Mouse (Mus musculus): ENCODE data around the gene Gm13694. TPM values are rescaled to one million over a fixed set of nuclear protein-coding genes. Genes with fewer than 3 reads are reported as not detected.

Gene Gm13694
- not detected in 2 replicates for polyA plus RNA-seq (2012; rRNA removed)

DNA sequence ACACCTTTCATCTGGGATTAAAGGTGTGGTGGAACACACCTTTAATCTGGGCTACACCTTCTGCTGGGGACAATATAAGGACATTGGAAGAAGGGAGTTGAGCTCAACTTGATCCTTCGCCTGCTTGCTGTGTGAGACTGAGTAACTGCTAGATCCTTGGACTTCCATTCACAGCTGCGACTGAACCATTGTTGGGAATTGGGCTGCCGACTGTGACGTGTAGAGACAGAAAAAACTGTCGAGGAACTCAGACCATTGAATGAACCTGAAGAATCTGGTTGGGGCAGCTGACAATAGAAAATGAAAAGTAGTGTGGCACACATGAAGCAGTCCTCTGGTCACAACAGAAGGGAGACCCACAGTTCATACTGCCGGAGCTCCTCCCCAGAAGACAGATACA lies at the start of gene Gm13694:
TSS of gene Gm13694 (plus strand) at position 301 of the 400 bp plus-strand sequence.

DNA sequence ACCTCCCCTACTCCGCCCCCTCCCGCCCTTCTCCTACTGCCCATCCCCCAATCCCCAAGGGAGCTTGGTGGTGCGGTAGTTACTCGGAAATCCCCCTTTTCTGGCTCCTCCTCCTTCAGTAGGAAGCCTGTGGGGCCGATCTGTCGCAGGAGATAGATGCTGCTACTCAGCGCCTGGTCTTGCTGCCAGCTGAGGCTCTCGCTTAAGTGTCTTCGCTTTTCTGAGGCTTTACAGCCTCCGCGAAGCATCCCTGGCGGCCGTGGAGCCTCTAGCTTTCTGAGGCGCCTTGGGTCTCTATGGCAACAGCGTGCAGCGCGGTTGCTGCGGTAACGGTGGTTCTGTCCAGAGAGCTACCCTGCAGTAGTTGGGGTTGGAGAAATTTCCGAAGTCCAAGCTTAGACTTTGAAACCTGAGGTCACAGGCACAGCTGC lies 37.8 kb upstream of the Gm13694 start, which contains the start of gene Zswim2:
TSS of gene Zswim2 (minus strand) at position 298 of the 431 bp plus-strand sequence.

DNA sequence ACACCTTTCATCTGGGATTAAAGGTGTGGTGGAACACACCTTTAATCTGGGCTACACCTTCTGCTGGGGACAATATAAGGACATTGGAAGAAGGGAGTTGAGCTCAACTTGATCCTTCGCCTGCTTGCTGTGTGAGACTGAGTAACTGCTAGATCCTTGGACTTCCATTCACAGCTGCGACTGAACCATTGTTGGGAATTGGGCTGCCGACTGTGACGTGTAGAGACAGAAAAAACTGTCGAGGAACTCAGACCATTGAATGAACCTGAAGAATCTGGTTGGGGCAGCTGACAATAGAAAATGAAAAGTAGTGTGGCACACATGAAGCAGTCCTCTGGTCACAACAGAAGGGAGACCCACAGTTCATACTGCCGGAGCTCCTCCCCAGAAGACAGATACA lies 23.3 kb upstream of the Gm13694 start, which contains the start of gene Gm13698:
TSS of gene Gm13698 (plus strand) at position 301 of the 400 bp plus-strand sequence.

DNA sequence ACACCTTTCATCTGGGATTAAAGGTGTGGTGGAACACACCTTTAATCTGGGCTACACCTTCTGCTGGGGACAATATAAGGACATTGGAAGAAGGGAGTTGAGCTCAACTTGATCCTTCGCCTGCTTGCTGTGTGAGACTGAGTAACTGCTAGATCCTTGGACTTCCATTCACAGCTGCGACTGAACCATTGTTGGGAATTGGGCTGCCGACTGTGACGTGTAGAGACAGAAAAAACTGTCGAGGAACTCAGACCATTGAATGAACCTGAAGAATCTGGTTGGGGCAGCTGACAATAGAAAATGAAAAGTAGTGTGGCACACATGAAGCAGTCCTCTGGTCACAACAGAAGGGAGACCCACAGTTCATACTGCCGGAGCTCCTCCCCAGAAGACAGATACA lies 17.5 kb upstream of the Gm13694 start, which contains the start of gene Gm13693:
TSS of gene Gm13693 (plus strand) at position 301 of the 400 bp plus-strand sequence.

DNA sequence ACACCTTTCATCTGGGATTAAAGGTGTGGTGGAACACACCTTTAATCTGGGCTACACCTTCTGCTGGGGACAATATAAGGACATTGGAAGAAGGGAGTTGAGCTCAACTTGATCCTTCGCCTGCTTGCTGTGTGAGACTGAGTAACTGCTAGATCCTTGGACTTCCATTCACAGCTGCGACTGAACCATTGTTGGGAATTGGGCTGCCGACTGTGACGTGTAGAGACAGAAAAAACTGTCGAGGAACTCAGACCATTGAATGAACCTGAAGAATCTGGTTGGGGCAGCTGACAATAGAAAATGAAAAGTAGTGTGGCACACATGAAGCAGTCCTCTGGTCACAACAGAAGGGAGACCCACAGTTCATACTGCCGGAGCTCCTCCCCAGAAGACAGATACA lies 11.7 kb upstream of the Gm13694 start, which contains the start of gene Gm13695:
TSS of gene Gm13695 (plus strand) at position 301 of the 400 bp plus-strand sequence.

DNA sequence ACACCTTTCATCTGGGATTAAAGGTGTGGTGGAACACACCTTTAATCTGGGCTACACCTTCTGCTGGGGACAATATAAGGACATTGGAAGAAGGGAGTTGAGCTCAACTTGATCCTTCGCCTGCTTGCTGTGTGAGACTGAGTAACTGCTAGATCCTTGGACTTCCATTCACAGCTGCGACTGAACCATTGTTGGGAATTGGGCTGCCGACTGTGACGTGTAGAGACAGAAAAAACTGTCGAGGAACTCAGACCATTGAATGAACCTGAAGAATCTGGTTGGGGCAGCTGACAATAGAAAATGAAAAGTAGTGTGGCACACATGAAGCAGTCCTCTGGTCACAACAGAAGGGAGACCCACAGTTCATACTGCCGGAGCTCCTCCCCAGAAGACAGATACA lies 5.9 kb upstream of the Gm13694 start, which contains the start of gene Gm13696:
TSS of gene Gm13696 (plus strand) at position 301 of the 400 bp plus-strand sequence.

DNA sequence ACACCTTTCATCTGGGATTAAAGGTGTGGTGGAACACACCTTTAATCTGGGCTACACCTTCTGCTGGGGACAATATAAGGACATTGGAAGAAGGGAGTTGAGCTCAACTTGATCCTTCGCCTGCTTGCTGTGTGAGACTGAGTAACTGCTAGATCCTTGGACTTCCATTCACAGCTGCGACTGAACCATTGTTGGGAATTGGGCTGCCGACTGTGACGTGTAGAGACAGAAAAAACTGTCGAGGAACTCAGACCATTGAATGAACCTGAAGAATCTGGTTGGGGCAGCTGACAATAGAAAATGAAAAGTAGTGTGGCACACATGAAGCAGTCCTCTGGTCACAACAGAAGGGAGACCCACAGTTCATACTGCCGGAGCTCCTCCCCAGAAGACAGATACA lies 5.7 kb downstream of the Gm13694 start, which contains the start of gene Gm13697:
TSS of gene Gm13697 (plus strand) at position 301 of the 400 bp plus-strand sequence.

DNA sequence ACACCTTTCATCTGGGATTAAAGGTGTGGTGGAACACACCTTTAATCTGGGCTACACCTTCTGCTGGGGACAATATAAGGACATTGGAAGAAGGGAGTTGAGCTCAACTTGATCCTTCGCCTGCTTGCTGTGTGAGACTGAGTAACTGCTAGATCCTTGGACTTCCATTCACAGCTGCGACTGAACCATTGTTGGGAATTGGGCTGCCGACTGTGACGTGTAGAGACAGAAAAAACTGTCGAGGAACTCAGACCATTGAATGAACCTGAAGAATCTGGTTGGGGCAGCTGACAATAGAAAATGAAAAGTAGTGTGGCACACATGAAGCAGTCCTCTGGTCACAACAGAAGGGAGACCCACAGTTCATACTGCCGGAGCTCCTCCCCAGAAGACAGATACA lies 11.5 kb downstream of the Gm13694 start, which contains the start of gene Gm13691:
TSS of gene Gm13691 (plus strand) at position 301 of the 400 bp plus-strand sequence.

Other genes with a start within 250 kb of the Gm13694 start
- 36.2 and 39.3 TPM in 2 replicates for gene Fam171b, start 166.3 kb upstream of the Gm13694 start, polyA plus RNA-seq (2012; rRNA removed)
- not detected in 2 replicates for gene Zswim2, start 37.7 kb upstream of the Gm13694 start, polyA plus RNA-seq (2012; rRNA removed)
- gene Gm13698, start 23.2 kb upstream of the Gm13694 start, polyA plus RNA-seq (2012; rRNA removed) = not detected in 2 replicates
- not detected in 2 replicates for gene Gm13693, start 17.4 kb upstream of the Gm13694 start, polyA plus RNA-seq (2012; rRNA removed)
- gene Gm13695, start 11.6 kb upstream of the Gm13694 start, polyA plus RNA-seq (2012; rRNA removed) = not detected in 2 replicates
- not detected in 2 replicates for gene Gm13696, start 5.8 kb upstream of the Gm13694 start, polyA plus RNA-seq (2012; rRNA removed)
- gene Gm13697, start 5.8 kb downstream of the Gm13694 start, polyA plus RNA-seq (2012; rRNA removed) = not detected in 2 replicates
- not detected in 2 replicates for gene Gm13691, start 11.6 kb downstream of the Gm13694 start, polyA plus RNA-seq (2012; rRNA removed)